Mouse (Mus musculus) midbrain, postnatal 0 days (tissue): Measurements from ENCODE around the gene Abl1. TPM values are rescaled to one million over a fixed set of nuclear protein-coding genes. Genes with fewer than 3 reads are reported as not detected.
A peak's percentile ranks its signal among the peaks of the same experiment; 100 is the strongest.

ENCODE experiments used
- ATAC-seq: fragments of 200-750 bp; cut with Nextera tagmentation; 2 replicates; pipeline ENCODE4 v1.8.0; 2017; ENCODE audit warnings: moderate number of reproducible peaks, mild to moderate bottlenecking, moderate TSS enrichment, moderate library complexity; ENCODE audit not compliant: low FRiP score
- DNase-seq: peaks from one replicate; pipeline ENCODE4 v3.0.0-alpha.2; 2015; ENCODE audit warnings: low spot score
- H3K27ac ChIP-seq: fragments of 300-500 bp; sonication (generic); 2 replicates; pipeline ENCODE4 v1.5.1; 2014; ENCODE audit warnings: low read depth, mild to moderate bottlenecking, low read length, mixed read lengths
- H3K27me3 ChIP-seq: fragments of 300-500 bp; sonication (generic); 2 replicates; pipeline ENCODE4 v1.6.1; 2014; ENCODE audit warnings: low read length, control low read depth, mixed read lengths; ENCODE audit not compliant: insufficient read depth
- H3K36me3 ChIP-seq: fragments of 300-500 bp; sonication (generic); 2 replicates; pipeline ENCODE4 v1.6.1; 2014; ENCODE audit warnings: low read length, control low read depth, mixed read lengths; ENCODE audit not compliant: insufficient read depth
- H3K4me1 ChIP-seq: fragments of 300-500 bp; sonication (generic); 2 replicates; pipeline ENCODE4 v1.6.1; 2014; ENCODE audit warnings: mild to moderate bottlenecking, control low read depth, antibody characterized with exemption, low read length, mixed read lengths; ENCODE audit not compliant: insufficient read depth
- H3K4me2 ChIP-seq: fragments of 300-500 bp; sonication (generic); 2 replicates; pipeline ENCODE4 v1.6.1; 2014; ENCODE audit warnings: low read depth, mild to moderate bottlenecking, low read length, mixed read lengths; ENCODE audit not compliant: poor library complexity, severe bottlenecking
- H3K4me3 ChIP-seq: fragments of 300-500 bp; sonication (generic); 2 replicates; pipeline ENCODE4 v1.5.1; 2014; ENCODE audit warnings: low read depth, mild to moderate bottlenecking, low read length, moderate library complexity
- H3K9ac ChIP-seq: fragments of 300-500 bp; sonication (generic); replicated peaks from 2 replicates; pipeline ENCODE4 v1.6.1; 2014; ENCODE audit warnings: mild to moderate bottlenecking, low read length, moderate library complexity, mixed read lengths; ENCODE audit not compliant: poor library complexity, severe bottlenecking
- H3K9me3 ChIP-seq: fragments of 300-500 bp; sonication (generic); 2 replicates; pipeline ENCODE4 v1.6.1; 2016; ENCODE audit warnings: low read length, control low read depth
- CTCF ChIP-seq: IDR thresholded peaks from 2 replicates; pipeline ENCODE4 v1.5.1; 2016; ENCODE audit warnings: antibody characterized with exemption, mild to moderate bottlenecking
- WGBS: fragments of 180-500 bp; shearing (Covaris S2); extraction: QIAGEN DNeasy Blood & Tissue Kit; methylation state at CpG from one replicate; pipeline ENCODE4 v1.1.7; 2014; 5-methylcytosine and 5-hydroxymethylcytosine counted together
- polyA plus RNA-seq: library from polyadenylated mRNA; unstranded; fragments of >200 nt; fragmentation: Nextera tagmentation; extraction: Ambion mirVana; gene quantifications from 2 replicates; pipeline ENCODE4 v1.2.1, GENCODE M21; 2015
- total RNA-seq: library from RNA; depleted of rRNA; stranded (reverse); fragments of >200 nt; gene quantifications from 2 replicates; pipeline ENCODE4 v1.2.3, GENCODE M21; 2014

Abl1 gene
- total and polyA plus RNA-seq, 2 experiments from 2014 or later = 13.1 to 50.1 TPM

DNA sequence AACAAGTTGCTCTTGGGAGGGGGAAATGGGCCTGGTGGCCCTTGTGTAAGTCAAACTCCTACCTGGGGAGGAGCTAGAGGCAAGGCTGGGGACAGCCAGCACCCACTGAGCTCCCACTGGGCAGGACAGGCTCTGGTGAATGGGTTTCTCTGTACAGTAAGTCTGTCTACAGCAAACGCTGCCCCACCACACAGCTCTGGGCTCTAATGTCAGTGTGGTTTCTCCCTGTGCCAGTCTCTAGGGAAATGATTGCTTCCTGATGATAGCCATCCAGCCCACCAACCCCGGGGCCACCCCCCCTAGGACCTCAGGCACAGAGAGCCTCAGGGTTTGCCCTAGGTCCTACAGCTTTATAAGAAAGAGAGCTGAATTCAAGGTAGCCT lies 121.2 kb downstream of the Abl1 start:
- 43% methylated on average over 2 of the region's 2 CpGs for WGBS
- no peak for ATAC-seq

DNA sequence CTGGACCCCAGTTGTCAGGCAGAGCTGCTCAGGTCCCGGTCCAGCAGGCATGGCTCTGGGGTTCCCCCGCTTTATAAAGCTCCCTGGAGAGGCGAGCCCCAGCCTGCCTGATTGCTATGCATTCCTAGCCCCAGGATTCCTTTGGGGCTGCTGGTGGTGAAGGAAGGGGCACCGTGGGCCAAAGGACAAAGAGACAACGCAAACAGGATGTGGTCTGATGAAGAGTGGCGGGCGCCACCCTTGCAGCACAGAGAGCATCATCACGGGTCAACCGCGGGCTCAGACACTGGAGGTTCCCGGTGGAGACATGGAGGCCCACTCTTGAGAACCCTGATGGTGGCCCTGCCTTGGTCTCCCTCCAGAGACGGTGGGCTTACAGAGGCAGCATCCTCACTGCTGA lies 122.3 kb downstream of the Abl1 start, which contains the start of gene Qrfp:
Gene Qrfp (minus strand): TSS at position 137 of the 400 bp plus-strand sequence.
- no peaks in the 10 kb centered on the region for H3K36me3 ChIP-seq
- ATAC-seq = no peak
- no peak within 1 kb of the TSS for H3K4me2 ChIP-seq
- H3K9me3 ChIP-seq = no peaks in the 10 kb centered on the region
- TF ChIP-seq CTCF = no peak
- H3K27me3 ChIP-seq = no peaks in the 10 kb centered on the region
- no peak for DNase-seq
- peak within 1 kb of the TSS; percentile 9; the same call in 1 of the 2 replicates for H3K27ac ChIP-seq
- 35% methylated on average over 11 of the region's 12 CpGs for WGBS
- peaks cover 35% of the 10 kb centered on the region for H3K4me1 ChIP-seq
- H3K9ac ChIP-seq = no peak within 1 kb of the TSS
- no peak within 1 kb of the TSS for H3K4me3 ChIP-seq

More for the DNA sequence above, 121.2 kb downstream of the Abl1 start:
- TF ChIP-seq CTCF = 0 out of 2 replicates have a peak, but pooled peaks have one; percentile 4
- Histone ChIP-seq H3K27me3 (no peaks in the 10 kb centered on the region), H3K4me1 (peaks cover 35% of the 10 kb centered on the region), H3K36me3 (0 out of 2 replicates have a peak, but pooled peaks cover 1% of the 10 kb centered on the region), H3K9me3 (no peaks in the 10 kb centered on the region), H3K9ac (no peak overlapping the region), H3K4me2 (no peak overlapping the region), H3K4me3 (no peak overlapping the region), H3K27ac (no peak overlapping the region)
- DNase-seq = no peak

DNA sequence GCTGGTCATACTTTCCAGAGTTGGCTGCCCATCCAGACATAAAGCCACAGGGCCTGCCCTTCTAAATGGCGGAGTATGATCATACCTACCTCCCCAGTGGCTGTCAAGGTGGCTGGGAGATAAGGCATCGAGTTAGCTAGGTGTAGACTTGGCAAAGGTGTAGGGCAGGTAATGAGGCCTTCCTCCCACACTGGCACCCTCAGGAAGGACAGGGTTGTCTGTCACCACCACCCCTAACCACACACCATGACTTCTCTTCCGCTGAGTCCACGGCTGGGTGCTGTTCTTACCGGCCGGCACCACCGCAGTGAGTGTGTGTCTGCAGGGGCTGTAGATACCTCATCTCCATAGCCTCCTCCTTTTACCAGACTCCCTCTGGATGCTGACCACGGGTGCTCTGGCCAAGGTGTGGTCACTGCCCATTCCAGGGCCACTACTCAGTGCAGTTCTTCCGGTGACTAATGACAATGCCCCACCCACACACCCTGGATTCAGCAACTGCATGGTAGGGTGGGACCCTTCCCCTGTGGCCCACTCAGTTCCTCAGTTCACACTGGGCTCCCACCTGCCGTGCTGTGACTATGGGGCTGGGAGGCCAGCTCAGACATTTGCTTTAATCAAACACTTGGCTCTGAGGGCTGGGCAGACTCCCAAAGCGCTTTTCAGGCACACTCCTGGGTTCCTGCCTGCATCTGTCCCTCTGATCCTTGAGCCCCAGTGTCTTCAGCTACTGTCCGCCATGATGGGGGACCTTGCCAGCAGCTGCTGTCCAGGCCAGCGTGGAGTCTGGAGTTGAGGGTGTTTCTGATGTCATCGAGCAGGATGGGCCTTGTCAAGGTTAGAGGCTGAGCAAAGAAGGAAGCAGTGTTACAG lies 123.1 kb downstream of the Abl1 start:
- Histone ChIP-seq H3K9ac (no peak overlapping the region), H3K4me1 (peaks cover 33% of the 10 kb centered on the region), H3K27me3 (no peaks in the 10 kb centered on the region), H3K4me3 (no peak overlapping the region), H3K27ac (no peak overlapping the region), H3K36me3 (no peaks in the 10 kb centered on the region), H3K4me2 (no peak overlapping the region), H3K9me3 (no peaks in the 10 kb centered on the region)
- DNase-seq (no peak), ATAC-seq (no peak)
- WGBS = 88% methylated on average over 14 of the region's 14 CpGs
- no peak for TF ChIP-seq CTCF

DNA sequence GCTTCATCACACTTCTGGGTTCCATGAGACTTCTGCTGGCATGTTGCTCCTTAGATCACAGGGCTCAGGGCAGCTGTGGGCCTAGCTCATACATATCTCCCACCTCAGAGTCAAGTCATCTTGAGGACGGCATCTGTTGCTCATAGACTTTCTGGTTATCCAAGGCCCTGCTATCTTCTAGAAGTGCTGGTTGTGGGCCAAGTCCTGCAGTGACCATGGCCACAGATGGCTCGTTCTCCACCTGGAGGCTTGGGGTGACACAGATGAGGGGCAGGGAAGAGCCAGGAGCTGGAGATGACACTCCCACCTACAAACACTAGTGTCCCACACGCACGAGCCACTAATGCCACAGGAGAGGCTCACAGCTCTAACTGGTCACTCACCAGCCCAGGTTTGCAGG lies 125.5 kb downstream of the Abl1 start:
- no peaks in the 10 kb centered on the region for H3K36me3 ChIP-seq
- peaks cover 19% of the 10 kb centered on the region for H3K4me1 ChIP-seq
- no peaks in the 10 kb centered on the region for H3K9me3 ChIP-seq
- no peak overlapping the region for H3K27ac ChIP-seq
- H3K4me2 ChIP-seq = no peak overlapping the region
- WGBS = 91% methylated on average over 4 of the region's 4 CpGs
- no peak overlapping the region for H3K4me3 ChIP-seq
- TF ChIP-seq CTCF = no peak
- no peak overlapping the region for H3K9ac ChIP-seq
- no peak for ATAC-seq
- DNase-seq = no peak
- H3K27me3 ChIP-seq = no peaks in the 10 kb centered on the region

DNA sequence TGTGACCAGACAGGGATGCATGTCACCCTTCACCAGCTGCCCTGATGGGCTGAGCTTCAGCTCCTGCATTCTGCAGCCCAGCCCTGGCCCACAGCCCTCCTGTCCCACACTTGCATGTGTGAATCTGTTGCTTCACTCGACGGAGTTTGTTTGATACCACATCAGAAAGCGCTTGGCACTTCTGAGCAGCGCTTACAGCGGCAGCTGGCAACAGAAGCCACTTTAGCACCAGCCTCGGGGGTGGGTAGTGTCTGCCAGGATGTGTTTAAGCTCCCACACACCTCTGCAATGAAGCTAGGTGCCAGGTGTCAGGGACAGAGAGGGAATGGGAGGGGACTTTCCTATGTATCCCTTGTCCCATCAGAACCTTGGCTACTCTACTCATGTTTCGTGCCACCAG lies 126.5 kb downstream of the Abl1 start:
- Histone ChIP-seq H3K4me2 (no peak overlapping the region), H3K27me3 (no peaks in the 10 kb centered on the region), H3K9ac (no peak overlapping the region), H3K9me3 (no peaks in the 10 kb centered on the region), H3K27ac (no peak overlapping the region), H3K4me3 (no peak overlapping the region), H3K4me1 (peaks cover 9% of the 10 kb centered on the region; the same call in 1 of the 2 replicates), H3K36me3 (no peaks in the 10 kb centered on the region)
- WGBS = 69% methylated on average over 7 of the region's 7 CpGs
- DNase-seq = no peak
- ATAC-seq = no peak
- no peak for TF ChIP-seq CTCF

DNA sequence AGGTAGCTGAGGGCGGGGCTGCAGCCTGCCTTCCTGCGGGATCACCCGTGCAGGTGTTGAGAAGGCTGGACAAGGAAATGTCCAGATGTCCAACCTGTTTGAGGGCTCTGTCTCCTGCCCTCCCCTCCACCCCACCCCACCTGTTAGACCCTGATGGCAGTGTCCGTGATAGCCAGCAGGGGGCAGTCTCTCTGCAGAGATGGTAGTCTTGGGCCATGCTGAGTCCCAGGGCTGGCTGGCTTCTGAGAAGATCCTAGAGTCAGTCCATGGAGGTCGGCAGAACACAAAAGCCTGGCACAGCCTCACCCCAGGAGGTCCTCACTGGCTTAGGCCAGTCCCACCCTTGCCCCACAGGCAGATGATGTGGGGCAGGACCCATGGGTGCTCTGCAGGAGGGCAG lies 127.2 kb downstream of the Abl1 start:
- Histone ChIP-seq H3K9ac (no peak overlapping the region), H3K27ac (no peak overlapping the region), H3K9me3 (no peaks in the 10 kb centered on the region), H3K27me3 (no peaks in the 10 kb centered on the region), H3K4me3 (no peak overlapping the region), H3K4me1 (peaks cover 4% of the 10 kb centered on the region; the same call in 1 of the 2 replicates), H3K36me3 (no peaks in the 10 kb centered on the region), H3K4me2 (no peak overlapping the region)
- ATAC-seq (no peak), DNase-seq (peak; percentile 72)
- TF ChIP-seq CTCF = peak; percentile 82
- WGBS = 33% methylated on average over 5 of the region's 5 CpGs
